Mouse (Mus musculus) CH12.LX (cell line): ENCODE results near the gene Gm3685. TPM values are rescaled to one million over a fixed set of nuclear protein-coding genes. Genes with fewer than 3 reads are reported as not detected.
"Not testable (repeated sequence)": the region's sequence is repeated elsewhere in the genome, so short reads cannot be mapped to it uniquely, and the experiment has no call there.

Experiments used
- DNase-seq: peaks from one replicate; pipeline ENCODE4 v3.0.0-alpha.2; 2013; ENCODE audit errors: extremely low read depth
- H3K27ac ChIP-seq: 2 replicates; pipeline ENCODE4 v1.5.1; 2012; ENCODE audit warnings: low read depth, mild to moderate bottlenecking, control low read depth, moderate library complexity; ENCODE audit not compliant: insufficient read depth
- H3K27me3 ChIP-seq: replicated peaks from 2 replicates; pipeline ENCODE3; 2012; ENCODE audit warnings: inconsistent platforms
- H3K36me3 ChIP-seq, 2 experiments: replicated peaks in 1 of 2; 2 replicates each; pipeline versions ENCODE3 to v1.6.1; 2012; ENCODE audit warnings: inconsistent platforms in 1 of 2, low read length in 1 of 2, mild to moderate bottlenecking in 1 of 2, mixed read lengths in 1 of 2, moderate library complexity in 1 of 2; ENCODE audit not compliant: control insufficient read depth in 1 of 2, insufficient read depth in 1 of 2
- H3K4me1 ChIP-seq, 2 experiments: 2 replicates each; pipeline ENCODE4 v1.6.1; 2012; ENCODE audit warnings: inconsistent platforms in 1 of 2, moderate library complexity in 1 of 2; ENCODE audit not compliant: insufficient read depth in 2 of 2, control insufficient read depth in 1 of 2
- H3K4me2 ChIP-seq: 2 replicates; pipeline ENCODE4 v1.6.1; 2012; ENCODE audit warnings: low read depth, mild to moderate bottlenecking, control low read depth; ENCODE audit not compliant: poor library complexity, insufficient read depth, severe bottlenecking
- H3K4me3 ChIP-seq, 3 experiments: fragments of 150-350 bp in 1 of 3; sonication (generic) in 1 of 3; replicated peaks in 1 of 3; 2 replicates each; pipeline versions ENCODE3 to v1.5.1; 2011 to 2012; ENCODE audit warnings: low read depth in 2 of 3, low read length in 2 of 3, mild to moderate bottlenecking in 2 of 3, moderate library complexity in 2 of 3, control low read depth in 1 of 3, improper control_type of control experiment in 1 of 3, inconsistent platforms in 1 of 3, mixed read lengths in 1 of 3; ENCODE audit not compliant: poor library complexity in 1 of 3
- H3K79me2 ChIP-seq: replicated peaks from 2 replicates; pipeline ENCODE4 v1.6.1; 2012; ENCODE audit warnings: mild to moderate bottlenecking, moderate library complexity; ENCODE audit not compliant: control insufficient read depth, poor library complexity, insufficient read depth, severe bottlenecking; ENCODE audit errors: extremely low read depth
- H3K9ac ChIP-seq: 2 replicates; pipeline ENCODE4 v1.6.1; 2012; ENCODE audit warnings: low read depth, mild to moderate bottlenecking, control low read depth, moderate library complexity; ENCODE audit not compliant: insufficient read depth
- H3K9me3 ChIP-seq: replicated peaks from 2 replicates; pipeline ENCODE3; 2012; ENCODE audit warnings: low read length, inconsistent platforms, mixed read lengths
- dilution Hi-C: fragments of 300-500 bp; cut with MboI; formaldehyde crosslinking; loops from 2 replicates; pipeline ENCODE4 v1.14.3; 2020; ENCODE audit warnings: low sequenced_read_pairs; ENCODE audit not compliant: extremely low pct_unique_long_range_greater_than_20kb, extremely low pct_ligation_motif_present
- in situ Hi-C: fragments of 300-500 bp; cut with MboI; formaldehyde crosslinking; loops from 3 replicates; pipeline ENCODE4 v1.14.3; 2019; ENCODE audit warnings: low sequenced_read_pairs, low pct_ligation_motif_present, low pct_unique_long_range_greater_than_20kb, mixed read lengths
- polyA plus RNA-seq: library from polyadenylated mRNA; unstranded; fragments of >175 nt; gene quantifications from 2 replicates; pipeline ENCODE4 v1.2.1, GENCODE M21; 2012; ENCODE audit warnings: low read depth; ENCODE audit not compliant: insufficient read length
- total RNA-seq, 2 experiments: library from RNA; depleted of rRNA; stranded (reverse); fragments of 300-350 nt in 1 of 2; fragments of >200 nt in 1 of 2; gene quantifications; 2 replicates each; pipeline ENCODE4 v1.2.3; 2012 to 2014

The Gm3685 gene
- not detected in 2 replicates for total RNA-seq (2012; rRNA removed)
- not detected in 2 replicates for total RNA-seq (2014; rRNA removed)
- not detected in 2 replicates for polyA plus RNA-seq

DNA sequence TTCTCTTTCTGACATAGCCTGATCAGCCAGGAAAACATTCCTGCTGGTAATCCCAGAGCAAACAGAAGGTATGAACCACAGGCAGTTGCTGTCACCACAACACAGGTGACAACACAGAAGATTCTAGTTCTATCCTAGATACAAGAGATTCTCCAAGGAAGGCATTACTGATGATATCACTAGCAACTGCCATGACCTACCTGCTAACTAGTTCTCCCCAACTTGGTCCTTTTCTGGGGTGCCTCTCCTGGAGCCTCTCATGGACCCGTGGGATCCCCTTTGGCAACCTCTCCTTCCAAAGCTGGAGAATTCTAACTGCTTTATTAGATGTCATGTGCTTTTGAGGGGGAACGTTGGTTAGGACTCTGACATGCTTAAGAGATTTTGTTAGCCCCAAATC, at the start of gene Gm3685:
Gene Gm3685, minus strand, starts transcription at position 101 of the 400 bp plus-strand sequence.
- H3K79me2 ChIP-seq, H3K27ac ChIP-seq, H3K4me2 ChIP-seq, in situ Hi-C loops, dilution Hi-C loops, H3K27me3 ChIP-seq, H3K36me3 ChIP-seq, H3K9ac ChIP-seq, H3K4me1 ChIP-seq, DNase-seq, H3K9me3 ChIP-seq, H3K4me3 ChIP-seq: not testable (repeated sequence)

DNA sequence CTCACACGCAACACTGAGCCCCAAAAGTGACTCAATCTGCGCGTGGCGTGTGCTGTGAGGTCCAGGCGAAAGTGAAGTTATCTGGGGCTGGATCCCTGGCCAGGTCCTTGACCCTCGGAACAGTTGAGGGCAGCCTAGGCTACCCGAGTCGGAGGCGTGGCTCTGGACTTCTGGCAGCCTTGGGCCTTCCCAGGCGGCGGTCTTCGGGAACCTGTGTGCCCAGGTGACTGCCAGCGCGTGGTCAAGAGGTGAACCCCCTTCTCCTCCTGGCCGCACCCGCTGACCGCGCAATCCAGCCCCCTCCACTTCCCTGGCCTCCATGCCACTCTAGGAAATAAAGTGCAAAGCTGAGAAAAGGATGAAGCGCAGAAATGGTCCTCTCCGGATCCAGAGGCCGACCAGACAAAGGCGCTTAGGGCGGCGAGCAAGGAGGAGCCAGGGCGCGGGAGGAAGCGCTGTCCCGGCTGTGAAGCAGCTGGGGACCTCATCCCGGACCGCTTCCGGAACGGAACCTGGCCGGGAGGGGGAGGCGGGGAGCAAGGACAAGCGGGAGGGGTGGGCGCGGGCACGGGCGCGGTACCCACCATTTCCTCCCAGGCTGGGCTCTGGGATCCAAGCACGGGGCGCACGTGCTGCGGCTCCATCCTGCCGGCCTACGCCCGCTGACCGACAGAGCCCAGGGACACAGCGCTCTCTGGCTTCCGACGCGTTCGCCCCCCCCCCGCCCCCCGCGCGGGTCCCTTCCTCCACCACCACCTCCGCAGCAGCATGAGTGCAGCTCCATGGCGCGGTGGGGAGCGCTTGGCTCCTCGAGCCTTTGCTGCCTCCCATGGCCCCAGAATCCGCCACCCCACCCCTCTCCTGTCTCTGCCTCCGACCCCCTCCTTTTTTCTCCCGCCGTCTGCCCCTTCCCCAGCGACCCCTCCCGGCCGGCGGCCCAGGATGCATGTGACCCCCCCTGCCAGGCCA, 17.7 kb downstream of the Gm3685 start, which contains the start of gene Gm10406:
Gene Gm10406, minus strand, starts transcription at position 669 of the 969 bp plus-strand sequence.
- H3K9ac ChIP-seq, H3K27me3 ChIP-seq, H3K4me2 ChIP-seq, H3K4me1 ChIP-seq, dilution Hi-C loops, DNase-seq, in situ Hi-C loops, H3K4me3 ChIP-seq, H3K9me3 ChIP-seq, H3K36me3 ChIP-seq, H3K79me2 ChIP-seq, H3K27ac ChIP-seq: not testable (repeated sequence)

DNA sequence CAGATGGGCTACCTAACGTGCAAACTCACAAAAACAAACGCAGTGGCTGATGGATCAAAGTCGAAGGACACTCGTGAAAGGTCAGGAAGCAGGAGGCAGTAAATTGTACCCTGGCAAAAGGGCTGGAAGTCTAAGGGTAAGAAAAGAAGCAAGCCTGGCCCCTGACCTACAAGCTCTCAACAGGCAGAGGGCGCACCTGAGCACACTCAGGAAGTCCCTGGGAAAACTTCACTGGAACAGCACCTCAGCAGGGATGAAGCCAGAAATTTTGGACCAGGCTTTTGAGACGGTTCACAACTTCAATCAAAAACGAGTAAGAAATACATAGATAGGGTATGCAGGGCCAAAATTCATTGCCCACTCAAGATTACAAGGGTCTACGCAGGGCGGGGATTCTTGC, 18.5 kb downstream of the Gm3685 start:
- H3K4me2 ChIP-seq, DNase-seq, in situ Hi-C loops, H3K27ac ChIP-seq, H3K79me2 ChIP-seq, H3K27me3 ChIP-seq, dilution Hi-C loops, H3K4me3 ChIP-seq, H3K36me3 ChIP-seq, H3K9me3 ChIP-seq, H3K9ac ChIP-seq, H3K4me1 ChIP-seq: not testable (repeated sequence)

Other genes starting within 250 kb of the Gm3685 start
- not detected in 2 replicates for gene Gm3642, start 204.7 kb downstream of the Gm3685 start, total RNA-seq (2012; rRNA removed)
- not detected in 2 replicates for gene Gm3642, start 204.7 kb downstream of the Gm3685 start, total RNA-seq (2014; rRNA removed)
- gene Gm3642, start 204.7 kb downstream of the Gm3685 start, polyA plus RNA-seq = not detected in 2 replicates
- gene Gm3667, start 155.0 kb downstream of the Gm3685 start, total RNA-seq (2012; rRNA removed) = not detected in 2 replicates
- gene Gm3667, start 155.0 kb downstream of the Gm3685 start, total RNA-seq (2014; rRNA removed) = not detected in 2 replicates
- gene Gm3667, start 155.0 kb downstream of the Gm3685 start, polyA plus RNA-seq = not detected in 2 replicates
- not detected in 2 replicates for gene Gm6356, start 71.2 kb downstream of the Gm3685 start, total RNA-seq (2012; rRNA removed)
- gene Gm6356, start 71.2 kb downstream of the Gm3685 start, total RNA-seq (2014; rRNA removed) = not detected in 2 replicates
- not detected in 2 replicates for gene Gm6356, start 71.2 kb downstream of the Gm3685 start, polyA plus RNA-seq
- not detected in 2 replicates for gene Gm10406, start 17.5 kb downstream of the Gm3685 start, total RNA-seq (2012; rRNA removed)
- not detected in 2 replicates for gene Gm10406, start 17.5 kb downstream of the Gm3685 start, total RNA-seq (2014; rRNA removed)
- gene Gm10406, start 17.5 kb downstream of the Gm3685 start, polyA plus RNA-seq = not detected in 2 replicates
- not detected in 2 replicates for gene Gm3696, start 55.7 kb upstream of the Gm3685 start, total RNA-seq (2012; rRNA removed)
- not detected in 2 replicates for gene Gm3696, start 55.7 kb upstream of the Gm3685 start, total RNA-seq (2014; rRNA removed)
- gene Gm3696, start 55.7 kb upstream of the Gm3685 start, polyA plus RNA-seq = not detected in 2 replicates
- not detected in 2 replicates for gene Gm6676, start 80.4 kb upstream of the Gm3685 start, total RNA-seq (2012; rRNA removed)
- not detected in 2 replicates for gene Gm6676, start 80.4 kb upstream of the Gm3685 start, total RNA-seq (2014; rRNA removed)
- not detected in 2 replicates for gene Gm6676, start 80.4 kb upstream of the Gm3685 start, polyA plus RNA-seq
- not detected in 2 replicates for gene Gm3512, start 129.6 kb upstream of the Gm3685 start, total RNA-seq (2012; rRNA removed)
- not detected in 2 replicates for gene Gm3512, start 129.6 kb upstream of the Gm3685 start, total RNA-seq (2014; rRNA removed)
- not detected in 2 replicates for gene Gm3512, start 129.6 kb upstream of the Gm3685 start, polyA plus RNA-seq
- gene Gm16434, start 149.6 kb upstream of the Gm3685 start, total RNA-seq (2012; rRNA removed) = not detected in 2 replicates
- not detected in 2 replicates for gene Gm16434, start 149.6 kb upstream of the Gm3685 start, total RNA-seq (2014; rRNA removed)
- gene Gm16434, start 149.6 kb upstream of the Gm3685 start, polyA plus RNA-seq = not detected in 2 replicates
- gene Gm3727, start 219.7 kb upstream of the Gm3685 start, total RNA-seq (2012; rRNA removed) = not detected in 2 replicates
- not detected in 2 replicates for gene Gm3727, start 219.7 kb upstream of the Gm3685 start, total RNA-seq (2014; rRNA removed)
- gene Gm3727, start 219.7 kb upstream of the Gm3685 start, polyA plus RNA-seq = not detected in 2 replicates